Mouse (Mus musculus): ENCODE data around the gene Ifi47.

DNA sequence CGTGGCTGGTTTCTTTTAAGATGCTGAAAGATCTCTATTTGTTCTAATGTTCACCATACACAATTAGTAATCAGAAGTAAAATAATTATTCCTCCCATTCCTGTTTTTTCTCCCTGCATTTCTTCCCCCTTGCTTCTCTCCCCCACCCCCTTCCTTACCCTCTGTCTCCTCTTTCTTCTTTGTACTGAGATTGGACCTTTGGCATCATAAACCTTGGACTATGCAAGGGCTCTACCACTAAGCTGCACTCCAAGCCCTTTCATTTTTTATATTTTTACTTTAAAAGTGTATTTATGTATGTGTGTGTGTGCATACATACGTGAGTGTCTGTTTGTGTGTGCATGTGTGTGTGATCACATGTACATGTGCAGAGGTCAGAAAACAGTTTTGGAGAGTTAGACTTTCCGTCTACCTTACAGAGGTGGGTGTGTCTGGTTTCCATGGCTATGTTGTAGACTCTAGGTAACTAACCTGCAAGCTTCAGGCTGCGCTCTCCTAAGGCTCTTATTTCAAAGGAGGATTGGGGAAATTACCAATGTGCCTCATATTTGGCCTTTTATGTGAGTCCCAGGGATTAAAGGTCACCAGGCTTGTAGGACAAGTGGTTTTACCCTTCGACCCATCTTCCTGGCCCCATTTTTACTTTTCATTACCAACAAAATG is 12.7 kb downstream of the Ifi47 start:
- no peak for TF ChIP-seq CTCF (IDR thresholded peaks at IDR 0.05; ENCODE audit: insufficient read depth, low read depth, low read length)
- no peak for TF ChIP-seq POLR2A (IDR thresholded peaks at IDR 0.05; ENCODE audit: insufficient read depth, low read depth, low read length)

Measured in olfactory bulb, adult 2 months (tissue).